Mouse (Mus musculus): ENCODE data around the gene Ywhab. TPM values are rescaled to one million over a fixed set of nuclear protein-coding genes. Genes with fewer than 3 reads are reported as not detected.

Gene Ywhab
- 254 and 271 TPM in 2 replicates for polyA plus RNA-seq (2014; fragmentation: Nextera tagmentation; extraction: Ambion mirVana)

GRCm38 (mm10) chr2:163994654-163994976 lies at the start of gene Ywhab:
Gene Ywhab, plus strand, starts transcription at chr2:163994960.
- under 1% methylated on average over 14 of the region's 14 CpGs for WGBS (ENCODE audit: insufficient replicate concordance)
- H3K4me2 ChIP-seq: peak within 1 kb of the TSS; percentile 82

DNA sequence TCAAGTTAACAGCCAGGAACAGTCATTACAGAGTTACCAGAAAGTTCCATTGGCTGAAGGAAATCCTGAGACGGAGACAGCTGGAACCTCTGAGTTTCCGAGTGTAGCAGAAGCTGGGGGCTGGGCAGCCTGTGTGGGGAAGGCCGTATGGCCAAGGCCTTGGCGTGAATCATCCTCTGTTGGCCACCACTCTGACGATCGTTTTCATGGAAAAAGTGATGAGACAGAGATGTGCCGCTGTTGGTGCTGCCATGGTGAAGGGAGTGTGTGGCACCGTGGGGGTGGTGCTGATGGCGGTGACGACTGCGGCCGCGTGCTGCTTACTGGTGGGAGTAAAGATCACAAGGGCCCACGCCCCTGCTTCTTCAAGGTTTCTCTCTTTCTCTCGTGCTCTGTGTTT lies 48.5 kb upstream of the Ywhab start:
- 61% methylated on average over 15 of the region's 15 CpGs for WGBS (ENCODE audit: insufficient replicate concordance)

More at GRCm38 (mm10) chr2:163994654-163994976, at the start of gene Ywhab:
- no peak for ATAC-seq (replicated peaks; ENCODE audit: insufficient number of reproducible peaks, low FRiP score, low TSS enrichment)
- H3K4me3 ChIP-seq (ENCODE audit: low read depth, low read length): peak within 1 kb of the TSS; percentile 97
- H3K27ac ChIP-seq (ENCODE audit: low read depth, low read length): peak within 1 kb of the TSS; percentile 97
- H3K9me3 ChIP-seq (replicated peaks; ENCODE audit: control insufficient read depth, low read length): no peaks in the 10 kb centered on the region
- H3K27me3 ChIP-seq (ENCODE audit: control insufficient read depth, insufficient read depth, low read length): no peaks in the 10 kb centered on the region
- H3K4me1 ChIP-seq (ENCODE audit: control insufficient read depth, insufficient read depth, low read length): peaks cover 14% of the 10 kb centered on the region
- no peaks in the 10 kb centered on the region for H3K36me3 ChIP-seq (ENCODE audit: control insufficient read depth, insufficient read depth, low read length)
- H3K9ac ChIP-seq (ENCODE audit: low read depth, low read length): peak within 1 kb of the TSS; percentile 97

GRCm38 (mm10) chr2:163947976-163948375 lies 46.8 kb upstream of the Ywhab start:
- H3K9ac ChIP-seq (ENCODE audit: low read depth, low read length): no peak overlapping the region
- WGBS (ENCODE audit: insufficient replicate concordance): 72% methylated on average over 7 of the region's 7 CpGs
- no peaks in the 10 kb centered on the region for H3K36me3 ChIP-seq (ENCODE audit: control insufficient read depth, insufficient read depth, low read length)
- H3K27me3 ChIP-seq (ENCODE audit: control insufficient read depth, insufficient read depth, low read length): no peaks in the 10 kb centered on the region; the same call in 1 of the 2 replicates
- no peaks in the 10 kb centered on the region for H3K4me1 ChIP-seq (ENCODE audit: control insufficient read depth, insufficient read depth, low read length)
- H3K9me3 ChIP-seq (replicated peaks; ENCODE audit: control insufficient read depth, low read length): no peaks in the 10 kb centered on the region
- ATAC-seq (replicated peaks; ENCODE audit: insufficient number of reproducible peaks, low FRiP score, low TSS enrichment): no peak
- H3K4me3 ChIP-seq (ENCODE audit: low read depth, low read length): no peak overlapping the region
- H3K27ac ChIP-seq (ENCODE audit: low read depth, low read length): no peak overlapping the region
- H3K4me2 ChIP-seq: no peak overlapping the region

More for the DNA sequence above, 48.5 kb upstream of the Ywhab start:
- no peaks in the 10 kb centered on the region for H3K4me1 ChIP-seq (ENCODE audit: control insufficient read depth, insufficient read depth, low read length)
- H3K27me3 ChIP-seq (ENCODE audit: control insufficient read depth, insufficient read depth, low read length): no peaks in the 10 kb centered on the region; the same call in 1 of the 2 replicates
- H3K4me2 ChIP-seq: no peak overlapping the region
- no peak overlapping the region for H3K9ac ChIP-seq (ENCODE audit: low read depth, low read length)
- H3K36me3 ChIP-seq (ENCODE audit: control insufficient read depth, insufficient read depth, low read length): no peaks in the 10 kb centered on the region
- no peak for ATAC-seq (replicated peaks; ENCODE audit: insufficient number of reproducible peaks, low FRiP score, low TSS enrichment)
- H3K27ac ChIP-seq (ENCODE audit: low read depth, low read length): no peak overlapping the region
- H3K4me3 ChIP-seq (ENCODE audit: low read depth, low read length): no peak overlapping the region
- H3K9me3 ChIP-seq (replicated peaks; ENCODE audit: control insufficient read depth, low read length): no peaks in the 10 kb centered on the region

DNA sequence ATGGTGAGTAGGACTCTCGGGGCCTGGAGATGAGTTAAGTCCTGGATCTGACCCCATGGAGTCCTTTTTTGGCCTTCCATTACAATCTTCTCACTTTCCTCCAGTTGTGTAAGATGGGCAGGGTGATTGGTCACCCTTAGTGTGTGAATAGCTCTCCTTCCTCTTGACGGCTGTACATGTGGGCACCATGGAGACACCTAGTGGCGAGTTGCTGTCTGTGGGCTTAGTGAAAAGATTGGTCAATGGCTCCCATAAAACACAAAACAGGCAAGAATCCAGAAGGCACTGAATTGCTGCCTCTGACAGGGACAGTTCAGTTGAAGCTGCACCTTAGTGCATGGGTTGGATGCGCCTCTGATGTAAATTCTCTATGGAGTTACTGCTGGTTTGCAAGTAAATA lies 43.0 kb upstream of the Ywhab start:
- no peak for ATAC-seq (replicated peaks; ENCODE audit: insufficient number of reproducible peaks, low FRiP score, low TSS enrichment)
- Histone ChIP-seq H3K9ac (ENCODE audit: low read depth, low read length) (no peak overlapping the region), H3K27me3 (ENCODE audit: control insufficient read depth, insufficient read depth, low read length) (peaks cover 3% of the 10 kb centered on the region), H3K36me3 (ENCODE audit: control insufficient read depth, insufficient read depth, low read length) (no peaks in the 10 kb centered on the region), H3K4me1 (ENCODE audit: control insufficient read depth, insufficient read depth, low read length) (no peaks in the 10 kb centered on the region), H3K9me3 (replicated peaks; ENCODE audit: control insufficient read depth, low read length) (no peaks in the 10 kb centered on the region), H3K4me2 (no peak overlapping the region), H3K4me3 (ENCODE audit: low read depth, low read length) (no peak overlapping the region), H3K27ac (ENCODE audit: low read depth, low read length) (no peak overlapping the region)
- 19% methylated on average over 4 of the region's 4 CpGs for WGBS (ENCODE audit: insufficient replicate concordance)

GRCm38 (mm10) chr2:163953622-163954310 lies 41.0 kb upstream of the Ywhab start:
- Histone ChIP-seq H3K36me3 (ENCODE audit: control insufficient read depth, insufficient read depth, low read length) (no peaks in the 10 kb centered on the region), H3K4me2 (no peak overlapping the region), H3K4me1 (ENCODE audit: control insufficient read depth, insufficient read depth, low read length) (no peaks in the 10 kb centered on the region), H3K27ac (ENCODE audit: low read depth, low read length) (no peak overlapping the region), H3K9ac (ENCODE audit: low read depth, low read length) (no peak overlapping the region), H3K9me3 (replicated peaks; ENCODE audit: control insufficient read depth, low read length) (no peaks in the 10 kb centered on the region), H3K4me3 (ENCODE audit: low read depth, low read length) (no peak overlapping the region), H3K27me3 (ENCODE audit: control insufficient read depth, insufficient read depth, low read length) (peaks cover 3% of the 10 kb centered on the region; the same call in 1 of the 2 replicates)
- no peak for ATAC-seq (replicated peaks; ENCODE audit: insufficient number of reproducible peaks, low FRiP score, low TSS enrichment)
- 76% methylated on average over 7 of the region's 7 CpGs for whole genome bisulfite sequencing (ENCODE audit: insufficient replicate concordance)

DNA sequence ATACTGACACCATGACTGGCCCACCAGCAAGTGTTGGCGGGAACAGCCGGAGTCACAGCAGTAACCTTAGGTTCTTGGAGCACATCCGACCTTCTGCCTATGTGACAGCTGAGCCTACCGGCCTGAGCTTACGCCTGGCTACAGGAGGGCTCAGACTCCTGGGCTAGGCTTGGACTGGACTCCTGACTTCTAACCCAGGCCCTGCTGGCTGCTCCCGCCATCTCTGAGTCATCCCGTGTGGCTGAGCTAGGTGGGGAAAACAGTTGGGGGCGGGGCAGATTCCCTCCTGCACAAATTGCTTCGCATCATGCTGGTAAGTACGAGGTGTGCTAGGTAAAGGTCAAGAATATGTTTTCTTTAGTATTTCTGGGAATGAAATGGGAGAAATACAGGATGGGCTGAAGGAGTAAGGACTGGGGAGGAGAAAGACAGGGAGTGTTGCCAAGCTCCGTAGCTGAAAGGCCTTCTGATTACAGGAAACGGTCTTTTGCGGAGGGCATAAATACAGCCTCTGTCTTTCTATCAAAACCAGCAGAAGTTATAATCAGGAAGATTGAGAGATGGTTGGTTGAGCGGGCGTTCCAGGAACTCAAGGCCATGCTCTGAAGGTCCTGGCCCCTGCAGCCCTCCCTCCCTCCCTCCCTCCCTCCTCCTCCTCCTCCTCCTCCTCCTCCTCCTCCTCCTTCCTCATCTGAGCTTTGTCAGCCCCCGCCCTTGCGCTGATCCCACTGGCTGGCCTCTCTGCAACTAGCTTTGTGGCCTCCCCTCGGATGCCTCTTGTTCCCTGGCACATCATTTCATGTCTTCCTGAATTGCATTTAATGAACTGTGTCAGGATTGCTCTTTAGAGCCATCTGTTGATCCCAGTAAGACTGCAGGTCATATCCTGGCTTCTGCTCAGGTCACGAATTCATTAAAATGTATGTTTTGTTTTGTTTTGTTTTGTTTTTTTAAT lies 29.9 kb upstream of the Ywhab start:
- no peaks in the 10 kb centered on the region for H3K9me3 ChIP-seq (replicated peaks; ENCODE audit: control insufficient read depth, low read length)
- H3K27ac ChIP-seq (ENCODE audit: low read depth, low read length): no peak overlapping the region
- WGBS (ENCODE audit: insufficient replicate concordance): 71% methylated on average over 18 of the region's 19 CpGs

DNA sequence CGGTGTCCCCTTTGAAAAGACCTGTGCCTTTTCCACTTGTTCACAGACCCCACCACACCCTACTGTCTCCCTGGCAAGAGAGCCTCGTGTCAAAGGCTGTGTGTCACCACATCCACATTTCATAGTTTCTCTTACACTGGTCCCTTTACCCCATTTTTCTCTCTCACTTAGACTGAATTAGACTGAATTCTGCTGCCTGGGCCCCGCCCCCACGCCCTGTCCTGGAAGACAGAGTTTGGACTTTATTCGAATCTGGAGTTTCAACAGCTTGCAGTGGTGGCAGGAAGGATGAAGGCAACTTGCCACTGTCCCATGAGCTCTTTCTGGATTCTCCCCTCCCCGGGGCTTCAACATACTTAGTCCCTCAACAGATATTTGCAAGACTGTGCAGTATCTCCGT lies 29.1 kb upstream of the Ywhab start:
- Histone ChIP-seq H3K27me3 (ENCODE audit: control insufficient read depth, insufficient read depth, low read length) (no peaks in the 10 kb centered on the region), H3K4me2 (no peak overlapping the region), H3K4me3 (ENCODE audit: low read depth, low read length) (no peak overlapping the region), H3K27ac (ENCODE audit: low read depth, low read length) (no peak overlapping the region), H3K4me1 (ENCODE audit: control insufficient read depth, insufficient read depth, low read length) (no peaks in the 10 kb centered on the region), H3K36me3 (ENCODE audit: control insufficient read depth, insufficient read depth, low read length) (no peaks in the 10 kb centered on the region), H3K9ac (ENCODE audit: low read depth, low read length) (no peak overlapping the region), H3K9me3 (replicated peaks; ENCODE audit: control insufficient read depth, low read length) (no peaks in the 10 kb centered on the region)
- WGBS (ENCODE audit: insufficient replicate concordance): 70% methylated on average over 7 of the region's 7 CpGs
- no peak for ATAC-seq (replicated peaks; ENCODE audit: insufficient number of reproducible peaks, low FRiP score, low TSS enrichment)

More for the DNA sequence above, 29.9 kb upstream of the Ywhab start:
- H3K9ac ChIP-seq (ENCODE audit: low read depth, low read length): no peak overlapping the region
- ATAC-seq (replicated peaks; ENCODE audit: insufficient number of reproducible peaks, low FRiP score, low TSS enrichment): no peak
- H3K27me3 ChIP-seq (ENCODE audit: control insufficient read depth, insufficient read depth, low read length): no peaks in the 10 kb centered on the region
- no peak overlapping the region for H3K4me2 ChIP-seq
- no peak overlapping the region for H3K4me3 ChIP-seq (ENCODE audit: low read depth, low read length)
- no peaks in the 10 kb centered on the region for H3K4me1 ChIP-seq (ENCODE audit: control insufficient read depth, insufficient read depth, low read length)
- H3K36me3 ChIP-seq (ENCODE audit: control insufficient read depth, insufficient read depth, low read length): no peaks in the 10 kb centered on the region

GRCm38 (mm10) chr2:163968581-163968980 lies 26.2 kb upstream of the Ywhab start:
- WGBS (ENCODE audit: insufficient replicate concordance): 2% methylated on average over 5 of the region's 5 CpGs
- H3K4me3 ChIP-seq (ENCODE audit: low read depth, low read length): no peak overlapping the region
- no peak overlapping the region for H3K9ac ChIP-seq (ENCODE audit: low read depth, low read length)
- no peak for ATAC-seq (replicated peaks; ENCODE audit: insufficient number of reproducible peaks, low FRiP score, low TSS enrichment)
- H3K36me3 ChIP-seq (ENCODE audit: control insufficient read depth, insufficient read depth, low read length): no peaks in the 10 kb centered on the region
- H3K9me3 ChIP-seq (replicated peaks; ENCODE audit: control insufficient read depth, low read length): no peaks in the 10 kb centered on the region
- no peak overlapping the region for H3K4me2 ChIP-seq
- no peak overlapping the region for H3K27ac ChIP-seq (ENCODE audit: low read depth, low read length)
- no peaks in the 10 kb centered on the region for H3K27me3 ChIP-seq (ENCODE audit: control insufficient read depth, insufficient read depth, low read length)
- H3K4me1 ChIP-seq (ENCODE audit: control insufficient read depth, insufficient read depth, low read length): no peaks in the 10 kb centered on the region
